Mouse (Mus musculus) right cerebral cortex, postnatal 14 days (tissue): Measurements from ENCODE around the gene Spag8.
A peak's percentile ranks its signal among the peaks of the same experiment; 100 is the strongest.

ENCODE experiments used
- DNase-seq: peaks from one replicate; pipeline ENCODE4 v3.0.0; 2022

Spag8 gene

GRCm38 (mm10) chr4:43653161-43654015 lies at the start of gene Spag8:
Spag8 (minus strand) TSS chr4:43653594.
- peak; percentile 47 for DNase-seq

- DNase-seq: peak; percentile 0
Measured at GRCm38 (mm10) chr4:43700707-43701106, 47.3 kb upstream of the Spag8 start, which contains the start of gene Olfr70. Olfr70 (minus strand) TSS chr4:43700807.

- DNase-seq: no peak
Measured at GRCm38 (mm10) chr4:43696561-43696960, 43.2 kb upstream of the Spag8 start.

- no peak for DNase-seq
Measured at GRCm38 (mm10) chr4:43695249-43695671, 41.9 kb upstream of the Spag8 start.

GRCm38 (mm10) chr4:43694439-43695248 lies 41.2 kb upstream of the Spag8 start:
- no peak for DNase-seq

- DNase-seq: no peak
Measured at GRCm38 (mm10) chr4:43693806-43694241, 40.4 kb upstream of the Spag8 start.

- DNase-seq: no peak
Measured at GRCm38 (mm10) chr4:43691026-43691425, 37.6 kb upstream of the Spag8 start.

- no peak for DNase-seq
Measured at GRCm38 (mm10) chr4:43690021-43690420, 36.6 kb upstream of the Spag8 start.

GRCm38 (mm10) chr4:43679416-43680043 lies 26.1 kb upstream of the Spag8 start:
- no peak for DNase-seq

GRCm38 (mm10) chr4:43678541-43678940 lies 25.1 kb upstream of the Spag8 start:
- no peak for DNase-seq

GRCm38 (mm10) chr4:43675608-43676007 lies 22.2 kb upstream of the Spag8 start:
- no peak for DNase-seq

GRCm38 (mm10) chr4:43674974-43675373 lies 21.6 kb upstream of the Spag8 start:
- DNase-seq: no peak

- no peak for DNase-seq
Measured at GRCm38 (mm10) chr4:43673703-43674102, 20.3 kb upstream of the Spag8 start.

GRCm38 (mm10) chr4:43672070-43672469 lies 18.7 kb upstream of the Spag8 start:
- DNase-seq: peak; percentile 97

GRCm38 (mm10) chr4:43669428-43669794 lies 16.0 kb upstream of the Spag8 start:
- DNase-seq: peak; percentile 48

- peak; percentile 90 for DNase-seq
Measured at GRCm38 (mm10) chr4:43668782-43669427, 15.5 kb upstream of the Spag8 start, which contains the start of the genes Tmem8b and Fam221b. Tmem8b (plus strand) TSS chr4:43668971. Fam221b (minus strand) TSS chr4:43669145.

GRCm38 (mm10) chr4:43666412-43666811 lies 13.0 kb upstream of the Spag8 start:
- DNase-seq: no peak

GRCm38 (mm10) chr4:43657146-43657545 lies 3.8 kb upstream of the Spag8 start:
- DNase-seq: no peak

GRCm38 (mm10) chr4:43656339-43657109 lies 3.1 kb upstream of the Spag8 start, which contains the start of gene Hint2:
Hint2 (minus strand) TSS chr4:43656466.
- peak; percentile 91 for DNase-seq

- no peak for DNase-seq
Measured at GRCm38 (mm10) chr4:43655656-43656338, 2.4 kb upstream of the Spag8 start.

GRCm38 (mm10) chr4:43652726-43653125 lies 668 bp downstream of the Spag8 start:
- DNase-seq: no peak
